Mouse (Mus musculus) brain, embryonic 14.5 days (tissue): ENCODE measurements around the gene Olfr340. TPM values are rescaled to one million over a fixed set of nuclear protein-coding genes. Genes with fewer than 3 reads are reported as not detected.
"Not testable (repeated sequence)": the region's sequence is repeated elsewhere in the genome, so short reads cannot be mapped to it uniquely, and the experiment has no call there.

Experiments
- DNase-seq: peaks from one replicate; pipeline ENCODE4 v3.0.0-alpha.2; 2011; ENCODE audit warnings: low read depth
- CTCF ChIP-seq: fragments of 200-500 bp; IDR thresholded peaks from 2 replicates; pipeline ENCODE4 v1.5.1; 2012; ENCODE audit warnings: inconsistent platforms, mild to moderate bottlenecking, moderate library complexity, borderline replicate concordance; ENCODE audit not compliant: insufficient read depth, insufficient read length; ENCODE audit errors: extremely low read depth
- POLR2A ChIP-seq: fragments of 200-500 bp; IDR thresholded peaks from 2 replicates; pipeline ENCODE4 v1.6.1; 2012; ENCODE audit warnings: mild to moderate bottlenecking, inconsistent platforms, borderline replicate concordance; ENCODE audit not compliant: poor library complexity, insufficient read depth, insufficient read length, severe bottlenecking; ENCODE audit errors: extremely low read depth
- polyA plus RNA-seq: library from polyadenylated mRNA; depleted of rRNA; stranded (reverse); fragments of >200 nt; gene quantifications from 2 replicates; pipeline ENCODE4 v1.2.3, GENCODE M21; 2012; rRNA removed

The Olfr340 gene
- not detected in 2 replicates for polyA plus RNA-seq

DNA sequence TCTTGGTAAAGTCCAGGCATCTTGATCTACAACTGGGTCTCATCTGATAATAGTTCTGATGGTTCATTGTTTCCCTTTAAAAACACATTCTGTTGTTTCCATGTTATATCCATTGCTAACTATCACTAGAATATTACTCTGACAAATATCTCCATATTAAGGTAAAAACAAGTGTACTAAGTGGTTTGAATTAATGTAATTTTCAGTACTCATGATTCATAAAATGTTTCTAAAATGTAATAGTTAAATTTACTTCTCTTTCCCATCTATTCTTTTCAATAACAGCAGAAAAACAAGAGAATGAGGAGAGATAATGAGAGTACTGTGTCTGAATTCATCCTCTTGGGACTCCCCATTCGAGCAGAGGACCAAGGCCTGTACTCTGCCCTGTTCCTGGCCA is at the start of gene Olfr340:
TSS of gene Olfr340 (plus strand) at position 301 of the 400 bp plus-strand sequence.
- TF ChIP-seq POLR2A (no peak), CTCF (no peak)
- DNase-seq = no peak

DNA sequence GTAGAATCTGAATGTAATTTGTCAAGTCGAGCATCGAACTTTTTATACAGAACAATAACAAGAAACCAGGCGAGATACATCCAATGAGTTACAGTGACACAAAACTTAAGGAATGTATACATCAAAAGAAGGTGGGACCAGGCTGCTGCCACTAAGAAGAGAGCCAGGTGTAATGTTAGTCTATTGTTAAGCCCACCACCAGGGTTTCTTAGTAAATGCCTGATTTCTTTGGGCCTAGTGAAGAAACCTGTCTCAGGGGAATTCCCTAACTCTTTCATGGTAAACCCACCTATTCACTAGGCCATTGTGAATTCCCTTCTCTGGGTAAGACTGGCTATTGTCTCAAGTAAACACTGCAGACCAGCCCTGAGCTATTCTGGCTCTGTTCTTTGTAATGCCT is 37.2 kb upstream of the Olfr340 start:
- not testable (repeated sequence) for DNase-seq

DNA sequence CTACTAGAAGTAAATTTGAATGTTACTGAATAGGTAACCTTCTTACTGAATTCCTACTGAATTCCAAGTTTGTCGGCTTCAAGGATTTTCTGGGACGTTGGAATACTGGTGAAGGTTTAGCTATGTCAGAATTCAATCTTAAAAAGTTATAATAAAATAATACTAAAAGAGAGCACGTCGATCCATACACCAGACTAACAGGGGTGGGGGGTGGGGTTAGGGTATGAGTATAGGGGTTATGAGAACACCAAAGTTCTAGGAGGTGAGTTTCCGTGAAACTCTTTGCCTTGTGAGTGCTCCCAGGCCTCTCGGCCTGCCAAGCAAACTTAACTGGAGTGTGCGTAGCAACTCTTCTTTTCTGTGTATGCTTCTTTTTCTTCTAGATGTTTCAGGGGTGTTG is 36.8 kb upstream of the Olfr340 start:
- not testable (repeated sequence) for DNase-seq

DNA sequence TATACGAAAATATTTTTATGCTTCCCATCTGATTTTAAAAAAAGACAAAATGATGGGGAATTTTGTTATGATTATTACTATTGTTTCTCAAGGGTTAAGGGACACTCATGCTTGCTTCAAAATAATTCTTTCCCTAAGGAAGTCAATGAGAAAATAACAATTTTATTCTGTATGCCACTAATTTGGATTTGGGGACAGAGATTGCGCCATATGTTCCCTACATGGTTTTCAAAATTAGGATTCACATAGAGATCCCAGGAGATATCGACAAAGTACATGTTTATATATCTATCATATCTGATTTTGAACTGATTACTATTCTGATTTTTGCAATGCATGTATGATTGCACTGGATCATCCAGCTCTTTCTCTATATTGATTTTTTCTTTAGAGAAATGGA is 33.7 kb upstream of the Olfr340 start, which contains the start of gene Olfr339:
TSS of gene Olfr339 (plus strand) at position 301 of the 400 bp plus-strand sequence.
- TF ChIP-seq POLR2A = no peak
- no peak for TF ChIP-seq CTCF
- no peak for DNase-seq

DNA sequence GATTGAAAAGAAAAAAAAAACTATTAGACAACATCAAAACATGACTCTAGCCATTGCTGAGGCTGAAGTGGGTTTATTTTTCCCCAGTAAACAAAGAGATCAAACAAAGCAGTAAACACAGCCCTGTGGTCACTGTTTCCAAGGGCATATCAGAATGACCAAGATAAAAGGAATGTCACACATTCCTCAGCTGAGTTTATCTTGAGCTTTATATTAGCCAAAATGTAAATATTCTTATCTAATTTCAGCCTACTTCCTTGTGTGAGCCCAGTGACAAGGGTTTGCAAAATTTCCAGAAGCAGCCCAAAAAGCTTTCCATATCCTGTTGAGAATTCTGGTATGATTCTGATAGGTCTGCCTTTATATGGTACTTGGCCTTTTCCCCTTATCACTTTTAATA is 21.2 kb downstream of the Olfr340 start:
- TF ChIP-seq CTCF (no peak), POLR2A (no peak)
- DNase-seq = no peak

DNA sequence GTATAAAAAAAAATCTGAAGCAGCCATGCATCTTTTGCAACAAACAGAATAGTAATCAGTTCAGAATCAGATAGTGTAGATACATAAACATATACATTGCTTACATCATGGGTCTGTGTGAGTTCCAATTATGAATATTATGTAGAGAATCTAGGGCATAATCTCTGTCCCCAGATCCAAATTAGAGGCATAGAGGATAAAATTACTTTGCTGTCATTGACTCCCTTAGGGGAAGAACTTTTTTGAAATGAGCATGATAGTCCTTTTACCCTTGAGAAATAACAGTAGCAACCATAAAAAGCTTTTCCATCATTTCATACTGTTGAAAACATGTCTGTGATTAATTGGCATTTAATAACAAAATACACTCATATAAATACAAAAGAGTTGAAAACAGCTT is 30.0 kb downstream of the Olfr340 start, which contains the start of gene Olfr341:
TSS of gene Olfr341 (minus strand) at position 101 of the 400 bp plus-strand sequence.
- TF ChIP-seq POLR2A = no peak
- TF ChIP-seq CTCF = no peak
- no peak for DNase-seq

Other genes with a start within 250 kb of the Olfr340 start
- gene Ptgs1, start 222.2 kb upstream of the Olfr340 start, polyA plus RNA-seq = 2.3 and 3.0 TPM in 2 replicates
- gene Olfr338, start 79.1 kb upstream of the Olfr340 start, polyA plus RNA-seq = 0.01 TPM in 1 of 2 replicates, not detected in the other
- gene Olfr339, start 33.6 kb upstream of the Olfr340 start, polyA plus RNA-seq = not detected in 2 replicates
- gene Olfr341, start 29.9 kb downstream of the Olfr340 start, polyA plus RNA-seq = not detected in 2 replicates
- not detected in 2 replicates for gene Olfr342, start 72.4 kb downstream of the Olfr340 start, polyA plus RNA-seq
- gene Olfr344, start 114.1 kb downstream of the Olfr340 start, polyA plus RNA-seq = not detected in 2 replicates
- not detected in 2 replicates for gene Olfr345, start 187.5 kb downstream of the Olfr340 start, polyA plus RNA-seq
- gene Olfr346, start 233.2 kb downstream of the Olfr340 start, polyA plus RNA-seq = not detected in 2 replicates